Mouse (Mus musculus): ENCODE results near the gene 1110004F10Rik. TPM values are rescaled to one million over a fixed set of nuclear protein-coding genes. Genes with fewer than 3 reads are reported as not detected.

The 1110004F10Rik gene
- total RNA-seq (2021), result 10 to 100 TPM; 65.9 to 73.8 TPM

- intact Hi-C loops (cut with DNase I), result loop anchor here (10.0 kb wide), 3 partner anchors 284 to 904 kb away; no protein-coding TSS in a partner anchor
- DNase-seq, result no peak
Measured at GRCm38 (mm10) chr7:116039196-116039537, at the start of gene 1110004F10Rik. 1110004F10Rik (plus strand) TSS chr7:116039397.

GRCm38 (mm10) chr7:116002726-116003125 lies 36.5 kb upstream of the 1110004F10Rik start:
- DNase-seq, result peak in 1 of 2 experiments; percentile 16
- intact Hi-C loops (cut with DNase I), result no loop called here

GRCm38 (mm10) chr7:116029991-116030390 lies 9.2 kb upstream of the 1110004F10Rik start:
- DNase-seq, result peak; percentile 26 to 43

GRCm38 (mm10) chr7:116030597-116031387 lies 8.4 kb upstream of the 1110004F10Rik start:
- intact Hi-C loops (cut with DNase I), result loop anchor here (5.0 to 10.0 kb wide), 6 partner anchors 208 to 1158 kb away; no protein-coding TSS in a partner anchor
- DNase-seq, result peak; percentile 89 to 91

More at GRCm38 (mm10) chr7:116029991-116030390, 9.2 kb upstream of the 1110004F10Rik start:
- intact Hi-C loops (cut with DNase I), result loop anchor here (5.0 to 10.0 kb wide), 6 partner anchors 208 to 1158 kb away; no protein-coding TSS in a partner anchor

DNA sequence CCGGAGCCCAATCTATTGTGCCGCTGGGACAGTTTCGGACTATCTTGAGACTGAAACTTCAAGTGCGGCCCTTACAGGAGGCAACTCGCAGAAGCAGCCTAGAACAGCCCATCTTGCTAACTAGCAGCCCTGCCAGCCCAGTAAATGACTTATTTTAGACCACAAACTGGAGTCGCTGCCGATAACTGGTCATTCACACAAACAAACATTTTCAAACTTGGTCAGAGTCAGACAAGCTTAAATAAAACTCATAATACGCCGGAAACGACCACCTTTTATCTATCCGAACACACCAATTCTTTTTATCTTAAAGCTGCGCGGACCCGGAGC lies 7.8 kb upstream of the 1110004F10Rik start:
- intact Hi-C loops (cut with DNase I), result loop anchor here (5.0 to 10.0 kb wide), 6 partner anchors 209 to 1159 kb away; no protein-coding TSS in a partner anchor
- DNase-seq, result no peak

- intact Hi-C loops (cut with DNase I), result loop anchor here (2.0 to 10.0 kb wide), 7 partner anchors 210 to 1160 kb away; no protein-coding TSS in a partner anchor
- DNase-seq, result peak; percentile 73 to 77
Measured at GRCm38 (mm10) chr7:116031718-116032595, 7.2 kb upstream of the 1110004F10Rik start.

- intact Hi-C loops (cut with DNase I), result loop anchor here (2.0 to 10.0 kb wide), 7 partner anchors 210 to 1160 kb away; no protein-coding TSS in a partner anchor
- DNase-seq, result peak; percentile 87 to 89
Measured at GRCm38 (mm10) chr7:116032596-116033307, 6.4 kb upstream of the 1110004F10Rik start.

DNA sequence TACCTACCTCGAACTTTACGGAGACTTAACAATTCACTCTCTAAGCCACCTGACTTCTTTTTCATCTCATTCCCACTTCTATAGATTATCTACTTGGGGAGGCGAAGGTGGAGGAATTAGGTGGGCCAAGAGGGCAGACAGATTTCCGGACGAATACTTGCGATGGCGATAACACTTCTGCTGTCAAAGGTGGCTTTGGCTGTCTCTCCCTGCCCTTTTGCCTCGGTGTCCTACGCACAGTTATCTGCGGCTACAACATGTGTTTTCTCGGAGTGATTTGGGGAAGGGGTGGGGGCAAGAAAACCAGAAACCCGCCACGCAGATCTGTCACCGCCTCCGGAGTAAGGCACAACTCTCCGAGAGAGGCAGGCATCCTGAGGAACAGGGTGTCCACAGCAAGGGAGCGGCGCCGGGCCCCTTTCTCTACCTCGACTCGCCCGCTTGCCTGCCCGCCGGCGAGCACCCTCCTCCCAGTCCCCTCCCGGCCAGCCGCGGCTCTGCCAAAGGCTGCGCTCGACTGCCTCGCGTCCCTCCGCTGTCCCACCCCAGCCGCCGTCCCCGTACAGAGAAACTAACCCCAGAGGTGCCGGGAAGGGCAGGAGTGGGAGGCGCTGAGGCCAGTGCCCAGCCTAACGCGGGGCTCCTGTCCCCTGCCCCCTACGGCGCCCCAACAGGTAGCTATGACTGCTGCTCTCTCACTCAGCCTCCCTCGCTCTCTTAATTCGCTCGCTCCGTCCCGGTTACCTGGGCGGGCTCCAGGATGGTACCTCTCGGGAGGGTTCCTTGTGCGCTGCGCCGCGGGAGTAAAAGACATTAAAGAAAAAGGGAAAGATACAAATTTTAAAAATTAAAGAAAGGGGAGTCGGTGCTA lies 5.6 kb upstream of the 1110004F10Rik start:
- intact Hi-C loops (cut with DNase I), result loop anchor here (2.0 to 10.0 kb wide), 7 partner anchors 211 to 1161 kb away; no protein-coding TSS in a partner anchor
- peak; percentile 81 to 82 for DNase-seq

DNA sequence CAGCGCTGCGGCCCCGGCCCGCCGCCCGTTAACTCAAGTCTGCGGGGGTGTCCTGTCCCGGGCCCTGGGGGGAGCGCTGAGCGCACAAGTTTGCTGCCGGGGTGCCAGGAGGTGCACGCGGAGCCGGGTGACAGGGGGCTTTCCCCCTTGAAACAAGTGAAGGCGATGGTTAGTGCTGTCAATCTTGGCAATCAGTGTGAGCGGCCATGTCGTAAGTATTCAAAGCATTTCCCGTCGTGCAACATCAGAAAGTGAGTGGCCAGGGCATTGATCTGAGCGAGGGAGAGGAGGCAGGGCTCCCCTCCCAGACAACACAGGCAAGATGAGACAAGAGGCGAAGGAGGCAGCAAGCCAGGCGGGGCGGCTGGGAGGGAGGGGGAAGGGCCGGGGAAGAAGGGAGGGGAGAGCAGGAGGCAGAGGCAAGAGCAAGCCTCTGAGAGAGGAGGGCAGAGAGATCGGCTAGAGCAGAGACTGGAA lies 4.9 kb upstream of the 1110004F10Rik start:
- peak; percentile 73 to 80 for DNase-seq
- intact Hi-C loops (cut with DNase I), result loop anchor here (5.0 to 10.0 kb wide), 6 partner anchors 212 to 1162 kb away; no protein-coding TSS in a partner anchor

GRCm38 (mm10) chr7:116035504-116035903 lies 3.7 kb upstream of the 1110004F10Rik start:
- no peak for DNase-seq
- intact Hi-C loops (cut with DNase I), result loop anchor here (10.0 kb wide), 3 partner anchors 281 to 901 kb away; no protein-coding TSS in a partner anchor

GRCm38 (mm10) chr7:116036591-116037555 lies 2.3 kb upstream of the 1110004F10Rik start:
- no peak for DNase-seq
- intact Hi-C loops (cut with DNase I), result loop anchor here (10.0 kb wide), 3 partner anchors 282 to 902 kb away; no protein-coding TSS in a partner anchor

- DNase-seq, result no peak
- intact Hi-C loops (cut with DNase I), result loop anchor here (10.0 kb wide), 3 partner anchors 283 to 903 kb away; no protein-coding TSS in a partner anchor
Measured at GRCm38 (mm10) chr7:116038024-116038423, 1.2 kb upstream of the 1110004F10Rik start.

GRCm38 (mm10) chr7:116038511-116038910 lies 686 bp upstream of the 1110004F10Rik start, which contains the start of gene Sox6:
Sox6 (minus strand) TSS chr7:116038796.
- no peak for DNase-seq
- intact Hi-C loops (cut with DNase I), result loop anchor here (10.0 kb wide), 3 partner anchors 284 to 904 kb away; no protein-coding TSS in a partner anchor

- intact Hi-C loops (cut with DNase I), result loop anchor here (2.0 to 10.0 kb wide), 6 partner anchors 285 to 1117 kb away; no protein-coding TSS in a partner anchor
- DNase-seq, result peak; percentile 90 to 93
Measured at GRCm38 (mm10) chr7:116039538-116040466, 605 bp downstream of the 1110004F10Rik start.

DNA sequence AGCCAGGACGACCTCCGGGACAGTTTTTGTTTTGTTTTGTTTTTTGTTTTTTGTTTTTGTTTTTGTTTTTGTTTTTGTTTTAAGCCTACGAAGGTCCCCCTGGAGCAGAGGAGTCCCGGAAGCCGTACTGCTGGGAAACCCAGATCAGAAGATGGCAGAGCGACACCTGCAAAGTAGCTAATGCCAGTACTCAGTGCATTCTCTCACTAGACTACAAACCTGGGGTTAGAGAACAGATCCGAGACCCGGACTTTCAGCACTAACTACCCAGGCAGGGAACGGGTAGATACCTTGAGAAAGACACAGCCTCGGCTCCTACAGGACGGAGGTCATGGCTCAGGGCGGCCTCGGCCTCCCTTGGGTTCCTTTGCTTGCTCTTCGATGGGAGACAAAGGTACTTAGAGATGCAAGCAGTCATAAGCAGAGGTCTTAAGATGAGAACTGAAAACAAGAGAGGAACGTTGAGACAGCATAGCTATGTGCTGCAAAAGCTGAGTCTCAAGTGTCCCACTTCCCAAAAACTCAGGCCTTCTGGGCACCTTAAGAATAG lies 1.3 kb downstream of the 1110004F10Rik start:
- intact Hi-C loops (cut with DNase I), result loop anchor here (2.0 kb wide), 3 partner anchors 674 to 1118 kb away; no protein-coding TSS in a partner anchor
- no peak for DNase-seq

DNA sequence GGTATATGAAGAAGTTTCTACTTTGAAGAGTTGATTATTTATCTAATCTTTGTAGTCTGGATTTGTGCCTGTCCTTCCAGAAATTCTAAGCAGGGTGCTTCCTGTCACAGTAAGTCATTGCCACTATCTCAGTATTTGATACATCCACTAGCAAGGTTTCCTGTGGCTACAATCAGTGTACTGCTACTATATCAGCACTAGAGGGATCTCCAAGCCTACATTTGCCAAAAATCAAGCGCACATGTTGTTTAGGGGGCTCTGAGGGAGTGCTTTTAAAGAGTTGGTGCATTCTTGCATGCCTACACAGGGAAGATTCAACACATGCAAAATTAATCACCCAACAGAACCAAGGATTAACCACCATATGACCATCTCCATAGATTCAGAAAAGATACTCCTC lies 21.5 kb downstream of the 1110004F10Rik start:
- no peak for DNase-seq
- intact Hi-C loops (cut with DNase I), result no loop called here

Data from heart, postnatal 10 days (tissue).